Mouse (Mus musculus) heart, postnatal 14 days (tissue): Measurements from ENCODE around the gene Mdga2. TPM values are rescaled to one million over a fixed set of nuclear protein-coding genes. Genes with fewer than 3 reads are reported as not detected.

Source experiments
- DNase-seq, 2 experiments: peaks; one replicate each; pipeline ENCODE4 v3.0.0; 2021 to 2022
- intact Hi-C: fragments of 180-260 bp; cut with DNase I; formaldehyde crosslinking; loops from one replicate; pipeline ENCODE4 v1.15.1; 2025
- total RNA-seq, 2 experiments: library from RNA; stranded (reverse); gene quantifications; 2 replicates each; pipeline ENCODE4 v1.2.3; 2021

Mdga2 gene
- total RNA-seq, 2 experiments from 2014 or later, result 0.55 to 0.98 TPM

GRCm38 (mm10) chr12:66724474-66724873 is 497.9 kb downstream of the Mdga2 start:
- DNase-seq, result no peak
- intact Hi-C loops, result no loop called here

GRCm38 (mm10) chr12:66708334-66708733 is 514.0 kb downstream of the Mdga2 start:
- DNase-seq, result no peak
- intact Hi-C loops, result no loop called here

GRCm38 (mm10) chr12:66707431-66707830 is 514.9 kb downstream of the Mdga2 start:
- intact Hi-C loops, result no loop called here
- DNase-seq, result no peak

DNA sequence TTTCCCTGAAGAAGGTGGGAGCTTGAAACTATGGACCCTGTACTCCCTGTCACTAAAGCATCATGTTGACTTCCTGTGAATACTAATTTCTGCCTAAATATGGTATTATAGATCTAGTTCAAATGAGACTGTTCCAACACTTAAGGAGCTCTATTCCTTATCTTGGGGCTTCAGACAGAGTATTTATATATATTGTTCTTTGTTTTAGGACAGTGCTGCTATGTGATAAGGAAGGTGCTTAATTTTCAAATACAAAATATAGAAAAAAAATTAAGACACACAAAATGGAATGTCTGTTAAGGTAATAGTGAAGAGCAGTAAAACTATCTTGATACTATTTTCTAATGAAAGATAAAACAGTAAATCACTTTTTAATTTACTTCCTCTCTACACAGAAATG is 517.3 kb downstream of the Mdga2 start:
- DNase-seq, result no peak
- intact Hi-C loops, result no loop called here

DNA sequence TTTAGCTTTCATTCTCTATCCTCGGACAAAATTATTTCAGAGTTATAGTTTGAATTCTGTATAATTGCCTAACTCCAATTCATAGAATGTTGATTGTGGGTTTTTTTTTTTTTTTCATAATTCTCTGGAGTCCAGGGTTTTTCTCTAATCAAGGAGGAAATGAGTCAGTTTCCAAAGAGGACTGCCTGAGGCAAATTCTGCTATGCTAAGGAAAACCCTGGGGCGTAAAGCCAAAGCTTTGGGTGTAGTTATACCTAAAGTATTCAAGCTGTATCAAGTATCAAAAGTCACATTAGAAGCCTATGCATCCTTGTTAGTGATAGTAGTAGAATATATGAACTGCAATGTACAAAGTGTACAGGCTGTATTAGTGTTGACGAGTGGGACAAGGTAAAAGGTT is 519.6 kb downstream of the Mdga2 start:
- intact Hi-C loops, result no loop called here
- DNase-seq, result no peak

DNA sequence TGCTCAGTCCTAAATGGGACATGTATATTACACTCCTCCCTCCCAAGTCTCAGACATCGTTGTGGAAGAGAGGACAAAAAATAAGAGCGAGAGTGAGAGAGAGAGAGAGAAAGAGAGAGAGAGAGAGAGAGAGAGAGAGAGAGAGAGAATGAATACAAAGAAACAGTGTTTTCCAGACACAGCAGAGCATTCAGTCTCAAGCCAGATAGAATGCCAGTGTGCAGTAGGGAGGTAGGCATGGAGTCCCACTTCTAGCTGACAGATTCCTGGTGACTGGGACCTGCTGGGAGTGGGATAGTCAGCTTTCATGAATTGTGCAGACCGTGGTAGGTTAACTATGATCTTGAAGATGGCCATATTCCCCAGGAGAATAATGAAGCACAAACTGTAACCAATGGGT is 542.8 kb downstream of the Mdga2 start:
- intact Hi-C loops, result no loop called here
- DNase-seq, result no peak

GRCm38 (mm10) chr12:66648605-66649552 is 573.5 kb downstream of the Mdga2 start:
- no peak for DNase-seq
- intact Hi-C loops, result no loop called here

DNA sequence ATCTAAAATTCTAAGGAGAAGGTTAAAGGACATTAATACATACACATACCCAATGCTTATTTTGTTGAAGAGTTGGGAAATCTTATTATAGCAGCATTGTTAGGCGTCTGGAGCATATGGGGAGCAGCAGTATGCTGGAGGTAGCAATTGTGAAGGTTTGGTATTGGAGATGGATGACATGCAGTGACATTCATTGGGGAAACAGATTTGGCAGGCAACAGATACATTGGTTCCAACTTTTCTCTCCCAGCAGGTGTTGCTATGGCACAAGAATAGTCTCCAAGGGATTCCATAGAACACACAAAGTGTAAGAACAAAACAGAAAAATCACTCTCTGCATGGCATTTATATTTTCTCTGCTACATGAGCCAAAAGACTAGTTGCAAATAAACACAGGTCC is 581.9 kb downstream of the Mdga2 start:
- intact Hi-C loops, result no loop called here
- no peak for DNase-seq

DNA sequence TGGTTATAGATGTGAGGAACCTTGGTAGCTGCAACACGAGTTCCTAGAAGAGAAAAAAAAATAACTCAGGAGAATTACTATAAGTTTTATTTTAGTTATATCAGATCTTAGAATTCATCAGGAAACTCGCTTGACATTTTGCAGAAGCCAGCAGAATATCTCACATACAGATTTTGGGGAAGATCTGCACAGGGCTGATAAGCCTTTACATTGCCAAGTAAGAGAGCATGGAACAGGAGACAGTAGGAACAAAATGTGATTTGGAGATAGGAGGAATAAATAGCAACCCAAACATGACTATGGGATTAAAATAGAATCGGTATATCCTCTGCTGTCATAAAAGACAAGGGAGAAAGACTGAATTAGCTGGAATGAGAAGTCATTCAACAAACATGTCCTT is 602.4 kb downstream of the Mdga2 start:
- intact Hi-C loops, result no loop called here
- DNase-seq, result no peak

DNA sequence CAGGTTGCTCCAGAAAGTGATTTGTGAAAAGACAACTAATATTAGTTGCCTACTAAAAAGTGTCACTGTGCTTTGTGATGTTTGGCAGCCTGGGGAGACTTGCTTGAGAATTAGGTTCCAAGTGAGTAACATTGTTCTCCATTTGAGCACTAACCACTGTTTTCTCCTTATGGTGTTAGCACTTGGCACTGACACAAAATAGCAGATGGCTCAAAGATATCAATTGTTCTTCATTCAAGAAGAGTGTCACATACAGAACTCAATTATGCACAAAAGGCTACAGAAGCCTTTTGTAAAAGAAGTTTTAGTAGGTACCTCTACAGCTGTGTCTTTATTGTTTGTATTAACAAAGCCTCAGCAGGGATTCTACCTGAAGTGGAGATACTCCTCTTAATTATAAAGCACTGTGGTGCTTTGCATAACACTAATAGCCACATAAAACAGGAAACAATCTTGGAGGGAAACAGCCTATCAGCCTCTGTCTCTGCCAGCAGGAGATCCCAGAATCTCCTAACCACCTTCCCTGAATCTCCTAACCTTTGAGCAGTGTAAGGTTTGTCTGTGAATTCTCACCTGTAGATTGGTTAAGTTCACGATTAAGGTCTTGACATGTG is 630.6 kb downstream of the Mdga2 start:
- intact Hi-C loops, result no loop called here
- DNase-seq, result no peak

DNA sequence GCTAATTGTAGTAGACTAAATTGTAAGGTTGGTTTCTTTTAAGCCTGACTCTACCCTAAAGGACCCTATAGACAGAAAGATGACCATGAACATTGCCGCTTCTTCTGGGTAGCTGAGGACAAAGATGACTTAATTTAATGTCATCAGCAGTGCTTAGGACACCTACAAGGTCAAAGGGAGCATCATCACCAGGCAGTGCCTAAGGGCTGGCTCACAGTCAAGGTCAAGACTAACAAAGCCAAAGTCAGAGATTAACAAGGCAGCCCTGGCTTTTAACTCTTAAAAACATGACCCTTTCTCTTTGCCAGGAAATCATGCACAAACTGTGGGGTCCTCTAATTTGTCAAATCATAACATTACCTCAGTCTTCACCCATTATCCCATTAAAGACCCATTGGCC is 657.0 kb downstream of the Mdga2 start:
- no peak for DNase-seq
- intact Hi-C loops, result no loop called here

- no peak for DNase-seq
- intact Hi-C loops, result no loop called here
These were observed 665.5 kb downstream of the Mdga2 start for GRCm38 (mm10) chr12:66556846-66557245.

- intact Hi-C loops, result no loop called here
These were observed 666.0 kb downstream of the Mdga2 start for GRCm38 (mm10) chr12:66556178-66556820.

GRCm38 (mm10) chr12:66524973-66525372 is 697.4 kb downstream of the Mdga2 start:
- intact Hi-C loops, result no loop called here
- no peak for DNase-seq

More at GRCm38 (mm10) chr12:66556178-66556820, 666.0 kb downstream of the Mdga2 start:
- no peak for DNase-seq

DNA sequence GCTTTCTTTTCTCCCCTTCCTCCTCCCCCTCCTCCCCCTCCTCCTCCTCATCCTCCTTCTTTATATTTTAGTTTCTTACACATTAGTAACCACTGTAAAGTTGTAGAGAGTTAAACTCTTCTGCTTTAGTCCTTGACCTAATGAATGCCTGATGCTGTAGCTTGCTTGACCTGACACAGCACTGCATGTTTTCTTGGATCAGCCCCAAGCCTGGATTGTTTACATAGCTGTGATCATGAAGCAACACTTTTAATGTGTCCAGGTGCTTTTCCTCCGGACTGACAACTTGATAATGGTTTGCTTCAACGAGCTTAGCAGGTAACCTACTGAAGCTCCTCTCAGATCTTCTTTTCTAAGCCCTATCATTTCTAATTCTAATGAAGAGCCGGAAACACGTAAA is 723.1 kb downstream of the Mdga2 start:
- DNase-seq, result no peak
- intact Hi-C loops, result no loop called here

DNA sequence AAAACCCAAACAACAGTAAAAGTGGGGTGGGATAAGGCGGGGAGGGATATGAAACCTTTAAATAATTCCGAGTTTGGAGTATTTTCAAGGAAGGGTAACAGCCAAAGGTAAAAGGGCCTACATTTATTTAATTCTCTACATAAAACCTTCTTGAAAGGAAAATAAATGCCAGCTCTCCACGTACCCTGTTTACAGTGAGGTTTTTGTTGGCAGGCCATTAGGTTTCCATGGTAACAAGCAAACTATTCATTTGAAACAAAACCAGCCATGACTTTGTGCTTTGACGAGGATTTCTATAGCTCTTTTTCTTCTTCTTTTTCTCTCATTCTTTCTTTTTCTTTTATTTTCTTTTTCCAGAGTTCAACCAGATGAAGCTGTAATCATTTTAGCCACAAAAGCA is 751.5 kb downstream of the Mdga2 start:
- no peak for DNase-seq
- intact Hi-C loops, result no loop called here

GRCm38 (mm10) chr12:66470243-66470863 is 752.0 kb downstream of the Mdga2 start:
- intact Hi-C loops, result no loop called here
- no peak for DNase-seq

GRCm38 (mm10) chr12:66465516-66465915 is 756.8 kb downstream of the Mdga2 start:
- intact Hi-C loops, result no loop called here
- DNase-seq, result no peak

DNA sequence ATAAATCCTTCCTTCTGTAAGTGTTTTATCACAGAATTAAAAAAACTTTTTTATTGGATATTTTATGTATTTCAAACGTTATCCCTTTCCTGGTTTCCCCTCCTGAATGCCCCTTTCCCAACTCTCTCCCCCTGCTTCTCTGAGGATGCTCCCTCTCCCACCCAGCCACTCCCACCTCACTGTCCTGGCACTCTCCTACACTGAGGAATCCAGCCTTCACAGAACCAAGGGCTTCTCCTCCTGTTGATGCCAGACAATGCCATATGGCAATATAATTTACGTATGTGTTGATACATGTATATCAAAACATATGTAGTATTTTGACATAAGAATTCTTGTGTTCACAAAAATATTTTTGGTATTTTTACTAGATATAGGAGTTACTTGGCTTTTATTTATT is 779.0 kb downstream of the Mdga2 start:
- no peak for DNase-seq
- intact Hi-C loops, result no loop called here
